Mouse (Mus musculus) layer of hippocampus, adult 18-20 months (tissue): ENCODE results near the gene Ptprs. TPM values are rescaled to one million over a fixed set of nuclear protein-coding genes. Genes with fewer than 3 reads are reported as not detected.

Experiments
- DNase-seq, 2 experiments: peaks; one replicate each; pipeline ENCODE4 v3.0.0; 2022; ENCODE audit warnings: low spot score in 2 of 2
- total RNA-seq, 2 experiments: library from RNA; stranded (reverse); gene quantifications; 2 replicates each; pipeline ENCODE4 v1.2.3; 2021

Gene Ptprs
- total RNA-seq, 2 experiments from 2014 or later: 608 to 624 TPM

DNA sequence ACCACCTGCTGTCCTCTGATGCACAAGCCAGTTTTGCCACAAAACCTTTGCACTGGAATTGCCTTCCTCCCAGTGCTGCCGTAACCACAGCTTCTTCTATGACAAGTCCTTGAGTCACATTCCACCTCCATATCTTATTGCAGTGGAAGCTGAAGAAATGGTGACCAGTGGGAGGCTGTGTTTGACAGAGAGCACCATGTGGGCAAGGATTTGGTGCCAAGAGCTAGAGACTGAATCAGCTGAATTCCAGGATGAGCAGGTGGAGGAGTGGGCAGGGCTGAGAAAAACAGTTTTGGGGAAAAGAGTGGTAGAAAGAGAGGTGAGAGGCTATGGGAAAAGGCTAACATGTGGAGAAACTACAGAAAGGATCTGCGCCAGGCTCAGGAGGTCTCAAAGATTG, 17.6 kb upstream of the Ptprs start:
- peak; percentile 61 to 78 for DNase-seq

- DNase-seq: no peak
Observed at GRCm38 (mm10) chr17:56490438-56491152, 14.3 kb upstream of the Ptprs start.

DNA sequence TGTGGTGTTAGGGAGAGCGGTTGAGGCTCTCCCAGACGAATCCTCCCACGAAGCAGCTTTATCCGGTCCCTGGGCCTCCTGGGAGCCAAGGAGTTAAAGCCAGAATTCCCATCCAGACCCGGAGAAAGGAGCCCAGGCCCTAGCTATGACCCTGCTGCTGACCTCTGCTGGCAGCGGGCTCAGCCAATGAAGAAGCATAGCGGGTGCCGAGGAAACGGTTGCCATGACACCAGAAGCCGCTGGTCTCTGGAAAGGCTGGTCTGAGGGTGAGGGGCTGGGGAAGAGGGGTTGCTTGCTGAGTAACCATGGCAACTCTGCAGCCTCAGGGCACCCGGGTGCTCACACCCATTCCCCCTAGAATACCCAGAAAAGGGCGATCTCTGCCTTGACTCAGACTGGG, 11.7 kb upstream of the Ptprs start:
- DNase-seq: no peak

DNA sequence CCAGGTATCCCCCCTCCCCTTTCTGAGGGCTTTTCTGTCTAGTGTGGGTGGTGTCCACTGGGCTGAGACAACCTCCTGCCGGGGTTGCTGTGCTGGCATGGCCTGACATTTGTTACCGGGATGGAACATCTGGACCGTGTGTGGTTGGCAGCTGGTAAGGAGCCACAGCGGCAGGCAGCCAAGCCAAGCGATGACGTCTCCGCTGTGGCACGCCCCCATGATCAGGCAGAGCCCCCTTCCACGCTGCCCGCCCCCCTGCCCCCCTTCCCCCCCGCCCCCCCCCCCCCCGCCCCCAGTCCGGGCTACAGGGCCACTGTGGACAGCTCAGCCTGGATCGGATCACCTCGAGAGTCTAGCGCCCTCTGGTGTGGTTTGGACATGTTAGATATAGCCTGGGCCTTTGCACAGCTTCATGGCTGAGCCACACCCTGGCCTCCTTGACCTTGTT, 11.2 kb upstream of the Ptprs start:
- no peak for DNase-seq

DNA sequence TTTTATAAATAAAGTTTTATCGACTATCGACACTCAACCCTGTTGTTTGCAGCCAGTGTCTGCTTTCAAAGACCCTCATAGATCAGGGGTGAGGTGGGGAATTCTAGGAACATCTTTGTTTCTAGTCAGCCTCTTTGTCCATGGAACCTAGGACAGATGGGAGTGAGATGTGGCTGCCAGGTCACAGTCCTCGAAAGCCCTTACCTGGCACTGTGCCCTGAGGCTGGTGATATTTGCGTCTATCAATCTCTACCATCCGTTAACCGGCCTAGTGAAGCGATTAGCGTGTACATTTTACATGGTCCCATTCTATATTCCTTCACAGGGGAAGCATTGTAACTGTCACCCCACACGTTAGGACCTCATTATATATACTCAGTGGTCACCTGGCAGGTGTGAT, 9.6 kb upstream of the Ptprs start:
- DNase-seq: no peak

- DNase-seq: no peak
Observed at GRCm38 (mm10) chr17:56485118-56485517, 8.8 kb upstream of the Ptprs start.

GRCm38 (mm10) chr17:56482671-56483070, 6.4 kb upstream of the Ptprs start:
- no peak for DNase-seq

DNA sequence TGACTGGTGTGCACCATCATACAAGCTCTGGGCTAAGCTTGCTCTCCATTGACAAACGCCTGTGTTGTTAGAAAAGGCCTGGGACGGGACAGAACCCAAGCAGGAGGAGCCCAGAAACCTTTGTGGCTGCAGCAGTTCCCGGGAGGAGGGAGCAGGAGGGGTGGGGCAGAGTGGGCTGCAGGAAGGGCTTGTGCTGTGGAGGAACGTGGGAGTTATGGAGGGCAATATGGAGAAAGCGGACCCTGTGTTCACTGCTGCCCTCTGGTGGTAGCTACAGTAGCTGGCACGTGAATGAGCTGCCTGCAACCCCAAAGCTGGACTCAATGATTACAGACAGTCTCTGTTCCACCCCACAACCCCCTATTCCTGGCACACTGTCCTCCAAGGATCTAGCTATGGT, 3.1 kb upstream of the Ptprs start:
- DNase-seq: peak in 1 of 2 experiments; percentile 83

- no peak for DNase-seq
Observed at GRCm38 (mm10) chr17:56478191-56478611, 1.9 kb upstream of the Ptprs start.

GRCm38 (mm10) chr17:56477191-56477818, 1.0 kb upstream of the Ptprs start:
- no peak for DNase-seq

- peak; percentile 60 for DNase-seq
Observed at GRCm38 (mm10) chr17:56475584-56476401, 490 bp downstream of the Ptprs start.

DNA sequence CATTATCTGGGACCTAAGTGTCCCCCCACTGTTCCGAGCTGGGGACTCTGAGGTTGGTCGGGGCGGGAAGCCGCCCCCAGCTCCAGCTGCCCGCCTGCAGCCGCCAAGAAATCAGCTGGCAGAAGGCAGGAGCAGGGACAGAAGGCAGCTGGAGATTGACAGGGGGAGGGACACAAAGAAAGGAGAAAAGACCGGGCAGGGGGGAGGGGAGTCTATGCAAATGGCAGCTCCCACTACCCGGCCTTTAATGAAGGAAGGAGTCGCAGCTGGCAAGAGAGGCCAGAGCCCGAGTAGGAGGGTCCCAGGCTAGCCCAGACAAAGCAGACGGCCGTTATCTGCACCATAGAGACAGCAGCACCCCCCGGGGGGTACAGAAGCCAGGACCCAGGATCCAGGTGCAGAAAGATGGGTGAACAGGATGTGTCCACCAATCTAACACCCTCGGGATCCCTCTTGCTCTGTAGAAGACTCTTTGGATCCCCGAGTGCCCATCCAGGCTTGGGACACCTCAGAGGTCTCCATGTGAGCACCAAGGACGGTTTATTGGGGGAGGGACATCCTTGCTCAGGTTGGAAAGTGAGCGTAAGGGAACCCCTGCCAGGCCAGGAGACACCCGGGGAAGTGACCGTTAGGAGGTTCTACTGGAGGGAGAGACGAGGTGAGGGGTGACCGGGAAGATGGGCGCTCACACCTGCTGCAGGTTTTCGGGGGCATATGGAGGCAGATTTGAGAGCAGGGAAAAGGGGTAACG, 1.3 kb downstream of the Ptprs start:
- DNase-seq: peak; percentile 75 to 82

DNA sequence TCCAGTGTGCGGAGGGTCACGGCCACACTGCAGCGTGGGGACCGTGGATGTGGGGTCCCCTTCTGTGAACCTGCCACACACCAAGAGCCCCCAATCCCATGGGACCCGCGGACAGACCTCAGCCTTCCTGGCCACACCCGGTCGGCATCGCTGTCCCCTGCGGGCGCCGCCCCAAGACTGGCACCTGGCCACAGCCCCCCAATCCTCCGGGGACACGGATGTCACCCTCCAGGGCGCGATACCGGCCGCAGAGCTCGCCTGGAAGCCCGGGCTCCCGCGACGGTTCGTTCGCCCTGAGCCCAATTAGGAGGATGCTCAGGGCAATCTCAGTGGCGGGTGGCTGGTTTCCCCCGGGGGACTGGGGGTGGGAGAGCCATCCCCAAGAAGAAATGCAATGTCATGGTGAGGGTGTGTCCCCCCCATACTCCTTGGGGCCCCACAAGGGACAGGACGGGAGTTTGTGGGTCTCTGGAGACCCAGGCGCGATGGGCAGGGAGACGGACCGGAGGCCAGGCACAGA, 1.9 kb downstream of the Ptprs start:
- DNase-seq: no peak

- DNase-seq: no peak
Observed at GRCm38 (mm10) chr17:56473611-56473905, 2.7 kb downstream of the Ptprs start.

DNA sequence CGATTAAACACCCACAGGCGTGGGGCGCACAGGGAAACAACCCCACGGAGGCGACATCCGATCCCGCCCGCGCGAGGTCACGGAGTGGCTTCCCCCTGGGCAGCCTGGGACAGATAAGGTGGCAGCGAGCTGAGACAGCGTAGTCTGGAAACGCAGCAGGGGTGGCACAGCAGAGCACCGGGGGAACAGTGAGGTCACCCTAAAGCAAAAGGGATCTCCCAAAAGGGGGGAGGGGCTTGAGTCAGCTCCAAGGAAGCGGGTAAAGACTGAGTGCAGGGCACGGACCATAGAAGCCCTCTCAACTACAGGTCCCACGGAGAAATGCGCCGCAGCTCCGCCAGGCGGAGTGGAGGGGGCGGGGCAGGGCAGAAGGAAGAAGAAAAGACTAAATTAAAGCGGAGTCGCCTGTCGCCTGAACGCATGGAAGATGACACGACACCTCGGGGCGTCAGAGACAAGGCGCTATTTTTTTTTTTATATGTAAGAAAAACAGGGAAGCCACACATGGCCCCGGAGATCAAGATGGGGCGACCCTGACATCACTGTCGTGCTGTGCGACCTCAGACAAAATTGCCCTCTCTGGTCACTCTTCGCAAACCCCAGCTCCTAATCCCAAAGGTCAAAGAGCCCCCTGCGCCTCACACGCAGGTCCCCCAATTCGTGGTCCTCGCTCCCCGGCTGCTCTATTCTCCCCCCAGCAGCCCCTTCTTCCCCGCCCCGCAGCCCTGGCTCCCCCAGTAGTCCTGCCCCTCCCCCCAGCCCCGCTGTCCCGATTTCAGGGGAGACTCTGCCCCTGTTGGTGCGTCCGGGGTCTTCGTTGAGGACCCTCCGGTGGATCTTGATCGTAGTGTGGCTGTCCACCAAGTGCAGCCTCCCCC, 3.3 kb downstream of the Ptprs start:
- peak in 1 of 2 experiments; percentile 63 for DNase-seq

DNA sequence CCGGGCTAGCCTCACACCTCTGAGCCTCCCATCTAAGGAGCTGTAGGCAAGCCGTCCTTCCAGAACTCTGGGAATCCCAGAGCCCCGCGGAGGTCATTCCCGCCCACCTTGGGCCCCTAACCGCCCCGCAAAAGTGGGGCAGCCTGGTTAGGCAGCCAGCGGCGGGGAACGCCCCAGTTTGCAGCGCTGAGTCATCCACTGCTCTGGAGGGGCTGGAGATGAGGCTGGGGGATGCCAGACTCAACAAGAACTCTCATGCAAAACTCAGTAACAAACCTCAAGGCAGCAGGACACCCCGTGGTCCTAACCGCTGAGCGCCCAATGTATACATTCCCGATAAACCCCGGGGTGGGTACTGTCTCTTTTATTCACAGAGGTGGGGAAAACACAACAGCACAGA, 4.2 kb downstream of the Ptprs start:
- no peak for DNase-seq

DNA sequence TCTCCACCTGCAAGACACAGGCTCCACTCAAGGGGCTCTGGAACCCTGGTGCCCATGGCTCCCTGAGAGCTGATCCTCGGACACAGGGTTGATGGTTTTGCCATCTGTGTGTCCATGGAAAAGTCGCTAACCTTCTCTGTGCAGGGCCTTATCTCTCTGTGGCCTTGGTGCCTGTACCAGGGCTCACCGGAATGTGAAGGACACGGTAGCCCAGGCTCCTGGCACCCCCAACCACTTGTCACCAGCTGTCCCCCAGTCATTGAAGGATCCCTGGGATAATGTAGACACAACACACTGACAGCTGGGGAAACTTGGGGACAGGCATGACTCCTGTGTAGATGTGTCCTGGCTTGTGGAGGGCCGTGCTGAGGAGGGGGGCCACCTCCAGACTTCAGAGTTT, 5.1 kb downstream of the Ptprs start:
- no peak for DNase-seq

DNA sequence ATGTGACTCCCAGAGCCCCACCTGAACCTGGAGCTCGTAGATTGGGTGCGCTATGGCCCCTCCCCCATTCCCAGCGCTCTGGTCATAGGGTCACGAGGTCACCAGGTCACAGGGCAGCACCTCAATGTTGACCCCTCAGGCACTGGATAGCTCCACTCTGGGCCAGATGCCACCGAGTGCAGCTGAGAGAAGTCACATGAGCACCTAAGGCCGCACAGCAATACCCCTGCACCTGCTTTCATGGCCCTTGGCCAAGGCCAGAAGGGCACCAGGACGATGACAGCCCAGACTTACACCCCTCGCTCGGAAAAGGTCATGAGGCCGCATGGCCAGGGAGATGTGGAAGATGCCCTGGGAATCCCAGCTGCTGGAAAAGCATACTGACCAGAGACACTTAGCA, 5.7 kb downstream of the Ptprs start:
- DNase-seq: no peak

- DNase-seq: no peak
Observed at GRCm38 (mm10) chr17:56470001-56470436, 6.3 kb downstream of the Ptprs start.

DNA sequence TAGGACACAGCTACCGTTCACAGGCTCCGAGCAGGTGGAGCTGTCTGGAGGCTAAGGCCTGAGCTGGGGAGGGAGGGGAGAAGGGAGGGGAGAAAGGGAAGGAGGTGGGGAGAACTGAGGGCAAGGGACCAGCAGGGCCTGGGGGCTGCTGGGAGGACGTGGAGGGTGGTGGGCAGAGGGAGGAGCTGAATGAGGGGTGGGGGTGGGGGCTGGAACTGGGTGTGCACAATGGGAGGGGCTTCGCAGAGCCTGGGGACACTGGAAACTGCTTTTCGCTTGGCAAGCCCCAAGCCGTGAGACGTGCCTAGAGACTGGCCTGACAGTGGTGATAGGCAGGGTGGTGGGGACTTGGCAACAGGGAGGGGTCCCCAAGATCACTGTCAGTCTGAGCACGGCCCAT, 7.0 kb downstream of the Ptprs start:
- DNase-seq: no peak
